Mouse (Mus musculus) ES-Bruce4 (cell line): ENCODE measurements around the gene Glyctk. TPM values are rescaled to one million over a fixed set of nuclear protein-coding genes. Genes with fewer than 3 reads are reported as not detected.
"Not testable (repeated sequence)": the region's sequence is repeated elsewhere in the genome, so short reads cannot be mapped to it uniquely, and the experiment has no call there.

ENCODE experiments used
- H3K27ac ChIP-seq: 2 replicates; pipeline ENCODE4 v1.5.1; 2012; ENCODE audit warnings: low read length, inconsistent platforms; ENCODE audit not compliant: insufficient read depth
- H3K27me3 ChIP-seq: 2 replicates; pipeline ENCODE4 v1.6.1; 2012; ENCODE audit warnings: mild to moderate bottlenecking, low read length, inconsistent platforms; ENCODE audit not compliant: control insufficient read depth, poor library complexity, insufficient read depth, severe bottlenecking
- H3K36me3 ChIP-seq: 2 replicates; pipeline ENCODE4 v1.6.1; 2012; ENCODE audit warnings: inconsistent platforms, mild to moderate bottlenecking, low read length, moderate library complexity; ENCODE audit not compliant: control insufficient read depth, poor library complexity, insufficient read depth, severe bottlenecking
- H3K4me1 ChIP-seq: one replicate; pipeline ENCODE4 v1.8.1; 2011; ENCODE audit warnings: low read length; ENCODE audit not compliant: control insufficient read depth, insufficient read depth
- H3K4me3 ChIP-seq: 2 replicates; pipeline ENCODE4 v1.5.1; 2011; ENCODE audit warnings: low read depth, mild to moderate bottlenecking, low read length
- H3K9ac ChIP-seq: 2 replicates; pipeline ENCODE4 v1.6.1; 2012; ENCODE audit warnings: low read depth, mild to moderate bottlenecking, inconsistent platforms; ENCODE audit not compliant: poor library complexity, severe bottlenecking
- H3K9me3 ChIP-seq: replicated peaks from 2 replicates; pipeline ENCODE4 v1.6.1; 2012; ENCODE audit warnings: mild to moderate bottlenecking, low read length, inconsistent platforms; ENCODE audit not compliant: control insufficient read depth, poor library complexity, insufficient read depth, severe bottlenecking
- CTCF ChIP-seq: IDR thresholded peaks from one replicate; pipeline ENCODE4 v1.8.1; 2011; ENCODE audit warnings: low read depth, low read length
- EP300 ChIP-seq: IDR thresholded peaks from 2 replicates; pipeline ENCODE4 v1.6.1; 2011; ENCODE audit warnings: low read depth, low read length; ENCODE audit not compliant: insufficient read depth
- POLR2A ChIP-seq: IDR thresholded peaks from one replicate; pipeline ENCODE4 v1.8.1; 2011; ENCODE audit warnings: low read length; ENCODE audit not compliant: insufficient read depth
- polyA plus RNA-seq: library from polyadenylated mRNA; stranded (reverse); fragments of >200 nt; gene quantifications from 2 replicates; pipeline ENCODE4 v1.2.4, GENCODE M21; 2011; ENCODE audit warnings: low read depth; ENCODE audit not compliant: missing spikeins, insufficient read depth, insufficient read length

Glyctk gene
- polyA plus RNA-seq, 1 experiment: 1.1 TPM

- H3K9me3 ChIP-seq: no peaks in the 10 kb centered on the region
- H3K4me1 ChIP-seq: no peaks in the 10 kb centered on the region
- peak overlapping the region; percentile 90; the same call in 1 of the 2 replicates for H3K9ac ChIP-seq
- no peak overlapping the region for H3K27ac ChIP-seq
- no peak overlapping the region for H3K4me3 ChIP-seq
- TF ChIP-seq EP300 (no peak), POLR2A (no peak), CTCF (no peak)
- H3K27me3 ChIP-seq: no peaks in the 10 kb centered on the region
- peaks cover 21% of the 10 kb centered on the region for H3K36me3 ChIP-seq
Observed at GRCm38 (mm10) chr9:106172527-106172926, 14.6 kb upstream of the Glyctk start.

- peak overlapping the region; percentile 90 for H3K9ac ChIP-seq
- no peaks in the 10 kb centered on the region for H3K9me3 ChIP-seq
- no peaks in the 10 kb centered on the region for H3K27me3 ChIP-seq
- TF ChIP-seq POLR2A: no peak
- TF ChIP-seq CTCF: no peak
- no peak for TF ChIP-seq EP300
- H3K36me3 ChIP-seq: peaks cover 12% of the 10 kb centered on the region
- peak overlapping the region; percentile 77 for H3K27ac ChIP-seq
- peak overlapping the region; percentile 99 for H3K4me3 ChIP-seq
- H3K4me1 ChIP-seq: peaks cover 2% of the 10 kb centered on the region
Observed at GRCm38 (mm10) chr9:106171346-106172158, 13.6 kb upstream of the Glyctk start.

- Histone ChIP-seq H3K4me3 (peak within 1 kb of the TSS; percentile 99), H3K36me3 (peaks cover 6% of the 10 kb centered on the region), H3K27ac (peak within 1 kb of the TSS; percentile 77), H3K4me1 (peaks cover 2% of the 10 kb centered on the region), H3K9ac (peak within 1 kb of the TSS; percentile 90), H3K9me3 (no peaks in the 10 kb centered on the region), H3K27me3 (no peaks in the 10 kb centered on the region)
- TF ChIP-seq POLR2A (peak; percentile 69), EP300 (no peak)
Observed at GRCm38 (mm10) chr9:106170556-106171345, 12.8 kb upstream of the Glyctk start, which contains the start of gene Wdr82. Gene Wdr82 (plus strand): TSS chr9:106170928.

- Histone ChIP-seq H3K27me3 (no peaks in the 10 kb centered on the region), H3K27ac (0 out of 2 replicates have a peak overlapping the region, but pooled peaks have one; percentile 49), H3K4me3 (no peak overlapping the region), H3K36me3 (peaks cover 6% of the 10 kb centered on the region; the same call in 1 of the 2 replicates), H3K9ac (peak overlapping the region; percentile 90; the same call in 1 of the 2 replicates), H3K4me1 (peaks cover 2% of the 10 kb centered on the region), H3K9me3 (no peaks in the 10 kb centered on the region)
- no peak for TF ChIP-seq POLR2A
- no peak for TF ChIP-seq CTCF
- no peak for TF ChIP-seq EP300
Observed at GRCm38 (mm10) chr9:106169917-106170316, 12.0 kb upstream of the Glyctk start.

GRCm38 (mm10) chr9:106169006-106169405, 11.1 kb upstream of the Glyctk start:
- not testable (repeated sequence) for H3K4me1 ChIP-seq, H3K27me3 ChIP-seq, H3K9ac ChIP-seq, H3K4me3 ChIP-seq, H3K36me3 ChIP-seq, H3K9me3 ChIP-seq, H3K27ac ChIP-seq

GRCm38 (mm10) chr9:106167703-106168102, 9.8 kb upstream of the Glyctk start:
- no peaks in the 10 kb centered on the region for H3K27me3 ChIP-seq
- no peaks in the 10 kb centered on the region for H3K9me3 ChIP-seq
- no peak for TF ChIP-seq CTCF
- TF ChIP-seq EP300: peak; percentile 52; the same call in 1 of the 2 replicates
- TF ChIP-seq POLR2A: no peak
- no peaks in the 10 kb centered on the region for H3K36me3 ChIP-seq
- no peak overlapping the region for H3K9ac ChIP-seq
- no peak overlapping the region for H3K4me3 ChIP-seq
- H3K4me1 ChIP-seq: peaks cover 2% of the 10 kb centered on the region
- H3K27ac ChIP-seq: peak overlapping the region; percentile 94
